Mouse (Mus musculus) adrenal gland, adult 8-10 months (tissue): ENCODE measurements around the gene 6430548M08Rik. TPM values are rescaled to one million over a fixed set of nuclear protein-coding genes. Genes with fewer than 3 reads are reported as not detected.

ENCODE experiments used
- total RNA-seq, 4 experiments: library from RNA; stranded (reverse); gene quantifications; 2 replicates each; pipeline ENCODE4 v1.2.4; 2022

The 6430548M08Rik gene
- total RNA-seq, 4 experiments from 2014 or later, result 110 to 182 (median 142) TPM

Other genes with a start within 250 kb of the 6430548M08Rik start
- gene Usp10, start 203.8 kb upstream of the 6430548M08Rik start, total RNA-seq, result 100 to 1,000 TPM in 3 of 4 experiments, 10 to 100 TPM in 1; 88.6 to 130 (median 113) TPM
- 10 to 100 TPM in 1 of 4 experiments, 1 to 10 TPM in 3; 1.7 to 16.9 (median 5.8) TPM for gene Gm20388, start 203.3 kb upstream of the 6430548M08Rik start, total RNA-seq
- 10 to 100 TPM in 2 of 4 experiments, 1 to 10 TPM in 2; 7.4 to 14.4 (median 10.5) TPM for gene Crispld2, start 121.7 kb upstream of the 6430548M08Rik start, total RNA-seq
- 10 to 100 TPM; 50.1 to 70.1 (median 55.6) TPM for gene Zdhhc7, start 12.7 kb upstream of the 6430548M08Rik start, total RNA-seq
- gene Fam92b, start 63.3 kb downstream of the 6430548M08Rik start, total RNA-seq, result 1 to 10 TPM in 3 of 4 experiments, under 1 TPM in 1; 0.99 to 4.1 (median 2.6) TPM
- 10 to 100 TPM; 30.7 to 64.5 (median 48.4) TPM for gene Gse1, start 114.3 kb downstream of the 6430548M08Rik start, total RNA-seq